Mouse (Mus musculus): ENCODE measurements around the gene Selenof. TPM values are rescaled to one million over a fixed set of nuclear protein-coding genes. Genes with fewer than 3 reads are reported as not detected.
A peak's percentile ranks its signal among the peaks of the same experiment; 100 is the strongest.
"Not testable (repeated sequence)": the region's sequence is repeated elsewhere in the genome, so short reads cannot be mapped to it uniquely, and the experiment has no call there.

The Selenof gene
- total RNA-seq, 1 experiment from 2014 or later, result 587 TPM

- ATAC-seq (replicated peaks in 1 of 2; ENCODE audit: insufficient read depth in 1 of 2, low FRiP score in 2 of 2, low TSS enrichment in 1 of 2, low read depth in 1 of 2, poor library complexity in 2 of 2, severe bottlenecking in 2 of 2), result peak; percentile 44 to 53; a peak in 2 of 4 replicates
Measured at GRCm38 (mm10) chr3:144584789-144585553, 14.9 kb downstream of the Selenof start.

GRCm38 (mm10) chr3:144586731-144587130 lies 16.6 kb downstream of the Selenof start:
- no peak for ATAC-seq (replicated peaks in 1 of 2; ENCODE audit: insufficient read depth in 1 of 2, low FRiP score in 2 of 2, low TSS enrichment in 1 of 2, low read depth in 1 of 2, poor library complexity in 2 of 2, severe bottlenecking in 2 of 2)

GRCm38 (mm10) chr3:144589189-144589890 lies 19.2 kb downstream of the Selenof start:
- no peak for ATAC-seq (replicated peaks in 1 of 2; ENCODE audit: insufficient read depth in 1 of 2, low FRiP score in 2 of 2, low TSS enrichment in 1 of 2, low read depth in 1 of 2, poor library complexity in 2 of 2, severe bottlenecking in 2 of 2)

- no peak for ATAC-seq (replicated peaks in 1 of 2; ENCODE audit: insufficient read depth in 1 of 2, low FRiP score in 2 of 2, low TSS enrichment in 1 of 2, low read depth in 1 of 2, poor library complexity in 2 of 2, severe bottlenecking in 2 of 2)
Measured at GRCm38 (mm10) chr3:144592992-144593785, 23.1 kb downstream of the Selenof start.

- ATAC-seq (replicated peaks in 1 of 2; ENCODE audit: insufficient read depth in 1 of 2, low FRiP score in 2 of 2, low TSS enrichment in 1 of 2, low read depth in 1 of 2, poor library complexity in 2 of 2, severe bottlenecking in 2 of 2), result no peak
Measured at GRCm38 (mm10) chr3:144597121-144597520, 27.0 kb downstream of the Selenof start.

- no peak for ATAC-seq (replicated peaks in 1 of 2; ENCODE audit: insufficient read depth in 1 of 2, low FRiP score in 2 of 2, low TSS enrichment in 1 of 2, low read depth in 1 of 2, poor library complexity in 2 of 2, severe bottlenecking in 2 of 2)
Measured at GRCm38 (mm10) chr3:144597790-144598467, 27.8 kb downstream of the Selenof start.

GRCm38 (mm10) chr3:144602413-144602812 lies 32.3 kb downstream of the Selenof start:
- ATAC-seq (replicated peaks in 1 of 2; ENCODE audit: insufficient read depth in 1 of 2, low FRiP score in 2 of 2, low TSS enrichment in 1 of 2, low read depth in 1 of 2, poor library complexity in 2 of 2, severe bottlenecking in 2 of 2), result no peak

GRCm38 (mm10) chr3:144602819-144603218 lies 32.7 kb downstream of the Selenof start:
- no peak for ATAC-seq (replicated peaks in 1 of 2; ENCODE audit: insufficient read depth in 1 of 2, low FRiP score in 2 of 2, low TSS enrichment in 1 of 2, low read depth in 1 of 2, poor library complexity in 2 of 2, severe bottlenecking in 2 of 2)

- no peak for ATAC-seq (replicated peaks in 1 of 2; ENCODE audit: insufficient read depth in 1 of 2, low FRiP score in 2 of 2, low TSS enrichment in 1 of 2, low read depth in 1 of 2, poor library complexity in 2 of 2, severe bottlenecking in 2 of 2)
Measured at GRCm38 (mm10) chr3:144603558-144603957, 33.5 kb downstream of the Selenof start.

- ATAC-seq (replicated peaks in 1 of 2; ENCODE audit: insufficient read depth in 1 of 2, low FRiP score in 2 of 2, low TSS enrichment in 1 of 2, low read depth in 1 of 2, poor library complexity in 2 of 2, severe bottlenecking in 2 of 2), result no peak
Measured at GRCm38 (mm10) chr3:144604205-144604604, 34.1 kb downstream of the Selenof start.

GRCm38 (mm10) chr3:144605811-144606210 lies 35.7 kb downstream of the Selenof start:
- ATAC-seq (replicated peaks in 1 of 2; ENCODE audit: insufficient read depth in 1 of 2, low FRiP score in 2 of 2, low TSS enrichment in 1 of 2, low read depth in 1 of 2, poor library complexity in 2 of 2, severe bottlenecking in 2 of 2), result not testable (repeated sequence)

- ATAC-seq (replicated peaks in 1 of 2; ENCODE audit: insufficient read depth in 1 of 2, low FRiP score in 2 of 2, low TSS enrichment in 1 of 2, low read depth in 1 of 2, poor library complexity in 2 of 2, severe bottlenecking in 2 of 2), result no peak
Measured at GRCm38 (mm10) chr3:144606449-144606848, 36.3 kb downstream of the Selenof start.

- ATAC-seq (replicated peaks in 1 of 2; ENCODE audit: insufficient read depth in 1 of 2, low FRiP score in 2 of 2, low TSS enrichment in 1 of 2, low read depth in 1 of 2, poor library complexity in 2 of 2, severe bottlenecking in 2 of 2), result no peak
Measured at GRCm38 (mm10) chr3:144608090-144608489, 38.0 kb downstream of the Selenof start.

GRCm38 (mm10) chr3:144610759-144611158 lies 40.7 kb downstream of the Selenof start:
- ATAC-seq (replicated peaks in 1 of 2; ENCODE audit: insufficient read depth in 1 of 2, low FRiP score in 2 of 2, low TSS enrichment in 1 of 2, low read depth in 1 of 2, poor library complexity in 2 of 2, severe bottlenecking in 2 of 2), result no peak

GRCm38 (mm10) chr3:144611626-144612271 lies 41.6 kb downstream of the Selenof start:
- ATAC-seq (replicated peaks in 1 of 2; ENCODE audit: insufficient read depth in 1 of 2, low FRiP score in 2 of 2, low TSS enrichment in 1 of 2, low read depth in 1 of 2, poor library complexity in 2 of 2, severe bottlenecking in 2 of 2), result no peak

- ATAC-seq (replicated peaks in 1 of 2; ENCODE audit: insufficient read depth in 1 of 2, low FRiP score in 2 of 2, low TSS enrichment in 1 of 2, low read depth in 1 of 2, poor library complexity in 2 of 2, severe bottlenecking in 2 of 2), result no peak
Measured at GRCm38 (mm10) chr3:144612382-144612781, 42.3 kb downstream of the Selenof start.

- no peak for ATAC-seq (replicated peaks in 1 of 2; ENCODE audit: insufficient read depth in 1 of 2, low FRiP score in 2 of 2, low TSS enrichment in 1 of 2, low read depth in 1 of 2, poor library complexity in 2 of 2, severe bottlenecking in 2 of 2)
Measured at GRCm38 (mm10) chr3:144614277-144614676, 44.2 kb downstream of the Selenof start.
